Mouse (Mus musculus) liver, adult 2 months (tissue): ENCODE measurements around the gene Klhl20. TPM values are rescaled to one million over a fixed set of nuclear protein-coding genes. Genes with fewer than 3 reads are reported as not detected.

Experiments
- DNase-seq: peaks from one replicate; pipeline ENCODE4 v3.0.0-alpha.2; 2011; ENCODE audit warnings: low read depth, low spot score; ENCODE audit errors: extremely low read depth
- H3K27ac ChIP-seq: fragments of 200-500 bp; replicated peaks from 2 replicates; pipeline ENCODE4 v1.5.1; 2012; ENCODE audit warnings: low read depth, mild to moderate bottlenecking, control low read depth, inconsistent platforms, low read length; ENCODE audit not compliant: insufficient read depth
- H3K27me3 ChIP-seq: fragments of 200-500 bp; 2 replicates; pipeline ENCODE4 v1.6.1; 2012; ENCODE audit warnings: mild to moderate bottlenecking, moderate library complexity, low read length, inconsistent platforms; ENCODE audit not compliant: control insufficient read depth, insufficient read depth
- H3K36me3 ChIP-seq: fragments of 200-500 bp; 2 replicates; pipeline ENCODE4 v1.6.1; 2012; ENCODE audit warnings: low read length, inconsistent platforms; ENCODE audit not compliant: control insufficient read depth, insufficient read depth
- H3K4me1 ChIP-seq: fragments of 200-500 bp; 2 replicates; pipeline ENCODE4 v1.6.1; 2011; ENCODE audit warnings: low read length; ENCODE audit not compliant: control insufficient read depth, insufficient read depth
- H3K4me3 ChIP-seq: fragments of 200-500 bp; 2 replicates; pipeline ENCODE4 v1.5.1; 2011; ENCODE audit warnings: low read depth, mild to moderate bottlenecking, control low read depth, low read length, moderate library complexity; ENCODE audit not compliant: insufficient read depth
- H3K79me2 ChIP-seq: fragments of 200-500 bp; 2 replicates; pipeline ENCODE4 v1.6.1; 2012; ENCODE audit warnings: inconsistent platforms, mild to moderate bottlenecking, low read length, moderate library complexity; ENCODE audit not compliant: control insufficient read depth, insufficient read depth
- H3K9ac ChIP-seq: fragments of 200-500 bp; 2 replicates; pipeline ENCODE4 v1.6.1; 2012; ENCODE audit warnings: low read depth, mild to moderate bottlenecking, control low read depth, inconsistent platforms, low read length
- CTCF ChIP-seq: fragments of 200-500 bp; IDR thresholded peaks from 2 replicates; pipeline ENCODE4 v1.5.1; 2011; ENCODE audit warnings: low read depth, low read length, control low read depth
- POLR2A ChIP-seq: fragments of 200-500 bp; IDR thresholded peaks from 2 replicates; pipeline ENCODE4 v1.6.1; 2011; ENCODE audit warnings: low read length, control low read depth; ENCODE audit not compliant: insufficient read depth; ENCODE audit errors: extremely low read depth
- WGBS: fragments of 180-500 bp; shearing (Covaris S2); methylation state at CpG from one replicate; pipeline ENCODE4 v1.1.7; 2018; 5-methylcytosine and 5-hydroxymethylcytosine counted together
- polyA plus RNA-seq: library from polyadenylated mRNA; depleted of rRNA; stranded (reverse); fragments of >200 nt; gene quantifications from 2 replicates; pipeline ENCODE4 v1.2.3, GENCODE M21; 2012; rRNA removed
- total RNA-seq: library from RNA; depleted of rRNA; stranded (reverse); fragments of >200 nt; gene quantifications from 2 replicates; pipeline ENCODE4 v1.2.3, GENCODE M21; 2014; rRNA removed

Gene Klhl20
- 6.7 and 6.8 TPM in 2 replicates for total RNA-seq
- polyA plus RNA-seq, result 2.3 and 2.7 TPM in 2 replicates

DNA sequence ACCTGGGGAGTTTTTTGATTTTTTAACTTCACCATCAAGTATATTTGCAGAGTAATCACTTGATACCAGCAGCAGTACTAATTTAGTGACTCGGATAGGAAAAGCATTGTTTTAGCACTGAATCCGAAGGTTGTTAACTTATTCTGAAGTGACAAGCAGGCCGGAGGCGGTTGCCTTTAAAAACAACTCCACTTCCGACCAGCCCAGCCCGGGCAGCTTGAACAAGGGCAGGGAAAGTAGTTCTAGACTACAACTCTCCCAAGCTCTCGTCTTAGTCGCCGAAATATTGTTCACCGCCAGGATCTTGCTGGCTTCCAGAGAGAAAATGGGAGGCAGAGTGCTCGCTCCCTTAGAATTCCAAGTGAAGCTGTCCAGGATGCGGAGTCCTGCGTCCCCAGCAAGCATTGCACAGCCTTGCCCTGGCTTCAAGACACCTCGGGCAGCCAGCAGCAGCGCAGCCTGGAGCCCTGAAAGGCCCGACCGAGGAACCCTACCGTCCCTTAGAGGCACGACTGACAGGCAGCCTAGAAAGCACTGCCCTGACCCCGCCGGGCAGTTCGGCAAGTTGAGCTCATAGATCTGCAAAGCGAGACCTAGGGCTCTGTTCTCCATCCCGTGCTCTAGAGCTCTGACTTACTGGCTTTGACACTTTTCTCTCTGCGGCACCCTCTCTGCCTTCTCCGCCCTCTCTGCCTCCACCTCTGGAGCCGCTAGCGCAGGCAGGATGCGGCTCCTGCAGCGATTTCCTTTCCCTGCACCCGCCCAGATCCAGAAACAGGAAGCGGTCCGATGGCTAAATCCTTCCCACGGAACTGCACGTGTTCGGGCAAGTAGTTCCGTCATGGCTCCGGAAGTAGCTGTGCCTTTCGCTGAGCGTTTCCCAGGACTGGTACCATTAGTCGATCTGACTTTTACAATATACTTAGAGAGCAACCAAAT lies at the start of gene Klhl20:
Gene Klhl20 (minus strand): TSS at position 786 of the 939 bp plus-strand sequence.
- WGBS, result under 1% methylated on average over 41 of the region's 41 CpGs
- H3K27ac ChIP-seq, result peak within 1 kb of the TSS; percentile 45

DNA sequence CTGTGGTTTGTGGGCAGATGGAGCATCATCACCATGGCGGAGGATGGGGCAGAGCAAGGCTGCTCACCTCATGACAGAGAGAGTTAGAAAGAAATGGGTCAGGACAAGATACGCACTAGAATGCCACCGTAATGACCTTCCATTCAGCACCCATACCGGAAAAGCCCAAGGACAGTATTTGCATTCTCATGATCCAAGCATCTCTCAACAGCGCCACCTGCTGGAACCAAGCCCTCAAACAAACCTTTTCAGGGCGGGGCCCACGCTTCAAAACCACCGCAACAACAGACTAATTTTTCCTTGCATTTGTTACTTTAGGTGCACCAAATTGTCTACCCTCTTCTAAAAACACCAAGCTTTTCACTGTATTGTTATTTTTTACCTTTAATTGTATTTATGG lies 49.4 kb upstream of the Klhl20 start:
- Histone ChIP-seq H3K4me1 (no peaks in the 10 kb centered on the region), H3K36me3 (no peaks in the 10 kb centered on the region), H3K27ac (no peak overlapping the region), H3K9ac (no peak overlapping the region), H3K79me2 (no peaks in the 10 kb centered on the region), H3K27me3 (no peaks in the 10 kb centered on the region), H3K4me3 (no peak overlapping the region)
- DNase-seq, result peak; percentile 37
- TF ChIP-seq POLR2A (no peak), CTCF (peak; percentile 72)
- 53% methylated on average over 8 of the region's 8 CpGs for WGBS

More for the DNA sequence above, at the start of gene Klhl20:
- peak within 1 kb of the TSS; percentile 71 for H3K9ac ChIP-seq
- no peaks in the 10 kb centered on the region for H3K27me3 ChIP-seq
- peak; percentile 91 for DNase-seq
- peak within 1 kb of the TSS; percentile 78 for H3K4me3 ChIP-seq
- H3K4me1 ChIP-seq, result peaks cover 10% of the 10 kb centered on the region
- no peaks in the 10 kb centered on the region; the same call in 1 of the 2 replicates for H3K36me3 ChIP-seq
- peaks cover 9% of the 10 kb centered on the region for H3K79me2 ChIP-seq
- peak; percentile 82 for TF ChIP-seq POLR2A
- 0 out of 2 replicates have a peak, but pooled peaks have one; percentile 10 for TF ChIP-seq CTCF

DNA sequence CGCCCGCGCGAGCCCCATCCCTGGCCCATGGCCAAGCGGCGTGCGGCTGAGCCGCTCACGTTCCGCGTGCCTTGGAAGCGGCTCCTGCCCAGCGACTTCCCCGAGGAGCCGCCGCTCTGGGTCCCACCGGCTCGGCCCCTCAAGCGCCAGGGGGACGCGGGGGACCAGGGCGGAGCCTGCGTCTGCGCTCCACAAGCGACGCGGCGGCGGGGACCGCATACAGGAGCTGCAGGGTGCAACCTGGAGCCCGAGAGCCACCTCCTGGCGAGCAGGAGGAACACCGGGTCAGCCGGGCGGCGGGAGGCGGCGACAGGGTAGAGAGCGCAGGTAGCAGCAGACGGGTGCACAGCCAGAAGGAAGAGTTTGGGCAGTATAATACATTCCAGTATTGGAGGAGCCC lies 39.3 kb upstream of the Klhl20 start:
- TF ChIP-seq CTCF (peak; percentile 85), POLR2A (no peak)
- peak; percentile 41 for DNase-seq
- 1% methylated on average over 40 of the region's 40 CpGs for WGBS
- H3K9ac ChIP-seq, result peak overlapping the region; percentile 70
- no peaks in the 10 kb centered on the region for H3K36me3 ChIP-seq
- no peaks in the 10 kb centered on the region for H3K79me2 ChIP-seq
- no peak overlapping the region for H3K27ac ChIP-seq
- H3K4me3 ChIP-seq, result peak overlapping the region; percentile 70
- H3K4me1 ChIP-seq, result peaks cover 1% of the 10 kb centered on the region; the same call in 1 of the 2 replicates
- no peaks in the 10 kb centered on the region for H3K27me3 ChIP-seq

DNA sequence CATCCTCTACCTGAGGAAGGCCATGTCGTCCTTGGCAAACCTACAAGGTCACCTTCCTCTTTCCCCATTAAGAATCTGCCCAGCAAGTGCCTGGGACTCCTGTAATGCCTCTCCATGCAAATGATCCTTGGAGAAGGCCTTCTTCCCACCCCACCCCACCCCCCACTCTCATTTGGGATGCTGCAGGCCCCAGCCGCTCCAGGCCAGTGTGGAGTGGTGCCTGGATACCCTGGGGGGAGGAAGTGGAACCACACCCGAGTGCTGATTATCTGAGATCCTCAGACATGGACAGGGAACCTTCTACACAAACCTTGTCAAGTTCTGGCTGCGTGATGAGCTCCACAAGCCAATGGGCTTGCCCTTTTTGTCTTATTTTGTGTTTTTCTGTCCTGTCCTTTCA lies 29.0 kb upstream of the Klhl20 start:
- H3K27me3 ChIP-seq, result no peaks in the 10 kb centered on the region
- no peaks in the 10 kb centered on the region for H3K36me3 ChIP-seq
- no peak overlapping the region for H3K27ac ChIP-seq
- H3K4me3 ChIP-seq, result no peak overlapping the region
- TF ChIP-seq POLR2A, result no peak
- no peak for TF ChIP-seq CTCF
- DNase-seq, result no peak
- 73% methylated on average over 4 of the region's 4 CpGs for WGBS
- no peaks in the 10 kb centered on the region for H3K79me2 ChIP-seq
- no peak overlapping the region for H3K9ac ChIP-seq
- no peaks in the 10 kb centered on the region for H3K4me1 ChIP-seq

- TF ChIP-seq CTCF, result no peak
- TF ChIP-seq POLR2A, result no peak
These were observed 27.9 kb upstream of the Klhl20 start, which contains the start of gene Tex50 for GRCm38 (mm10) chr1:161159214-161159613. TSS of gene Tex50 (minus strand) at chr1:161159314.

GRCm38 (mm10) chr1:161156546-161156945 lies 25.2 kb upstream of the Klhl20 start:
- Histone ChIP-seq H3K36me3 (no peaks in the 10 kb centered on the region), H3K79me2 (no peaks in the 10 kb centered on the region), H3K4me3 (no peak overlapping the region), H3K27ac (no peak overlapping the region), H3K9ac (no peak overlapping the region), H3K27me3 (no peaks in the 10 kb centered on the region), H3K4me1 (no peaks in the 10 kb centered on the region)
- WGBS, result 88% methylated on average over 10 of the region's 10 CpGs
- no peak for DNase-seq
- TF ChIP-seq POLR2A, result no peak
- no peak for TF ChIP-seq CTCF

More at GRCm38 (mm10) chr1:161159214-161159613, 27.9 kb upstream of the Klhl20 start, which contains the start of gene Tex50:
- H3K36me3 ChIP-seq, result no peaks in the 10 kb centered on the region
- H3K79me2 ChIP-seq, result no peaks in the 10 kb centered on the region
- no peak for DNase-seq
- H3K9ac ChIP-seq, result no peak within 1 kb of the TSS
- no peaks in the 10 kb centered on the region for H3K27me3 ChIP-seq
- no peak within 1 kb of the TSS for H3K27ac ChIP-seq
- WGBS, result 91% methylated on average over 3 of the region's 3 CpGs
- no peaks in the 10 kb centered on the region for H3K4me1 ChIP-seq
- H3K4me3 ChIP-seq, result no peak within 1 kb of the TSS
